Mouse (Mus musculus) ES-Bruce4 (cell line): Measurements from ENCODE around the gene 1600012H06Rik. TPM values are rescaled to one million over a fixed set of nuclear protein-coding genes. Genes with fewer than 3 reads are reported as not detected.
"Not testable (repeated sequence)": the region's sequence is repeated elsewhere in the genome, so short reads cannot be mapped to it uniquely, and the experiment has no call there.

Experiments
- H3K27ac ChIP-seq: 2 replicates; pipeline ENCODE4 v1.5.1; 2012; ENCODE audit warnings: low read length, inconsistent platforms; ENCODE audit not compliant: insufficient read depth
- H3K27me3 ChIP-seq: 2 replicates; pipeline ENCODE4 v1.6.1; 2012; ENCODE audit warnings: mild to moderate bottlenecking, low read length, inconsistent platforms; ENCODE audit not compliant: control insufficient read depth, poor library complexity, insufficient read depth, severe bottlenecking
- H3K36me3 ChIP-seq: 2 replicates; pipeline ENCODE4 v1.6.1; 2012; ENCODE audit warnings: inconsistent platforms, mild to moderate bottlenecking, low read length, moderate library complexity; ENCODE audit not compliant: control insufficient read depth, poor library complexity, insufficient read depth, severe bottlenecking
- H3K4me1 ChIP-seq: one replicate; pipeline ENCODE4 v1.8.1; 2011; ENCODE audit warnings: low read length; ENCODE audit not compliant: control insufficient read depth, insufficient read depth
- H3K4me3 ChIP-seq: 2 replicates; pipeline ENCODE4 v1.5.1; 2011; ENCODE audit warnings: low read depth, mild to moderate bottlenecking, low read length
- H3K9ac ChIP-seq: 2 replicates; pipeline ENCODE4 v1.6.1; 2012; ENCODE audit warnings: low read depth, mild to moderate bottlenecking, inconsistent platforms; ENCODE audit not compliant: poor library complexity, severe bottlenecking
- H3K9me3 ChIP-seq: replicated peaks from 2 replicates; pipeline ENCODE4 v1.6.1; 2012; ENCODE audit warnings: mild to moderate bottlenecking, low read length, inconsistent platforms; ENCODE audit not compliant: control insufficient read depth, poor library complexity, insufficient read depth, severe bottlenecking
- CTCF ChIP-seq: IDR thresholded peaks from one replicate; pipeline ENCODE4 v1.8.1; 2011; ENCODE audit warnings: low read depth, low read length
- EP300 ChIP-seq: IDR thresholded peaks from 2 replicates; pipeline ENCODE4 v1.6.1; 2011; ENCODE audit warnings: low read depth, low read length; ENCODE audit not compliant: insufficient read depth
- POLR2A ChIP-seq: IDR thresholded peaks from one replicate; pipeline ENCODE4 v1.8.1; 2011; ENCODE audit warnings: low read length; ENCODE audit not compliant: insufficient read depth
- polyA plus RNA-seq: library from polyadenylated mRNA; stranded (reverse); fragments of >200 nt; gene quantifications from 2 replicates; pipeline ENCODE4 v1.2.4, GENCODE M21; 2011; ENCODE audit warnings: low read depth; ENCODE audit not compliant: missing spikeins, insufficient read depth, insufficient read length

1600012H06Rik gene
- polyA plus RNA-seq, 1 experiment = 21.1 TPM

GRCm38 (mm10) chr17:14931469-14931868 is 11.5 kb upstream of the 1600012H06Rik start:
- no peaks in the 10 kb centered on the region for H3K9me3 ChIP-seq

GRCm38 (mm10) chr17:14935280-14935679 is 7.7 kb upstream of the 1600012H06Rik start:
- 0 out of 2 replicates have a peak, but pooled peaks have one; percentile 35 for TF ChIP-seq EP300
- not testable (repeated sequence) for H3K4me3 ChIP-seq, H3K4me1 ChIP-seq, H3K9me3 ChIP-seq, H3K27ac ChIP-seq, H3K9ac ChIP-seq, H3K36me3 ChIP-seq, H3K27me3 ChIP-seq

More at GRCm38 (mm10) chr17:14931469-14931868, 11.5 kb upstream of the 1600012H06Rik start:
- H3K27me3 ChIP-seq = no peaks in the 10 kb centered on the region
- no peak for TF ChIP-seq EP300
- TF ChIP-seq POLR2A = no peak
- no peak for TF ChIP-seq CTCF
- no peak overlapping the region for H3K27ac ChIP-seq
- H3K4me1 ChIP-seq = no peaks in the 10 kb centered on the region
- no peaks in the 10 kb centered on the region for H3K36me3 ChIP-seq
- H3K9ac ChIP-seq = no peak overlapping the region
- no peak overlapping the region for H3K4me3 ChIP-seq

GRCm38 (mm10) chr17:14935841-14936605 is 7.0 kb upstream of the 1600012H06Rik start:
- Histone ChIP-seq H3K27ac (no peak overlapping the region), H3K9me3 (no peaks in the 10 kb centered on the region), H3K4me3 (no peak overlapping the region), H3K9ac (no peak overlapping the region), H3K27me3 (no peaks in the 10 kb centered on the region), H3K36me3 (no peaks in the 10 kb centered on the region), H3K4me1 (no peaks in the 10 kb centered on the region)
- TF ChIP-seq CTCF (no peak), EP300 (no peak), POLR2A (no peak)

- not testable (repeated sequence) for H3K4me1 ChIP-seq, H3K27me3 ChIP-seq, H3K27ac ChIP-seq, H3K4me3 ChIP-seq, H3K9me3 ChIP-seq
- Histone ChIP-seq H3K36me3 (peaks cover 15% of the 10 kb centered on the region; the same call in 1 of the 2 replicates), H3K9ac (peak overlapping the region; percentile 65; the same call in 1 of the 2 replicates)
Measured at GRCm38 (mm10) chr17:14942181-14942580, 803 bp upstream of the 1600012H06Rik start.

GRCm38 (mm10) chr17:14943729-14944059 is 710 bp downstream of the 1600012H06Rik start:
- TF ChIP-seq POLR2A = no peak
- TF ChIP-seq EP300 = no peak
- no peak for TF ChIP-seq CTCF
- Histone ChIP-seq H3K36me3 (peaks cover 19% of the 10 kb centered on the region; the same call in 1 of the 2 replicates), H3K4me1 (no peaks in the 10 kb centered on the region), H3K9me3 (no peaks in the 10 kb centered on the region), H3K4me3 (peak overlapping the region; percentile 92), H3K9ac (peak overlapping the region; percentile 65), H3K27me3 (no peaks in the 10 kb centered on the region), H3K27ac (no peak overlapping the region)

GRCm38 (mm10) chr17:14944551-14944950 is 1.6 kb downstream of the 1600012H06Rik start:
- Histone ChIP-seq H3K27me3 (no peaks in the 10 kb centered on the region), H3K4me3 (no peak overlapping the region), H3K4me1 (no peaks in the 10 kb centered on the region), H3K27ac (no peak overlapping the region), H3K9ac (no peak overlapping the region), H3K36me3 (peaks cover 22% of the 10 kb centered on the region), H3K9me3 (no peaks in the 10 kb centered on the region)
- TF ChIP-seq CTCF (no peak), POLR2A (no peak), EP300 (no peak)
